Mouse (Mus musculus) neural tube, embryonic 15.5 days (tissue): ENCODE results near the gene Cenpv. TPM values are rescaled to one million over a fixed set of nuclear protein-coding genes. Genes with fewer than 3 reads are reported as not detected.

ENCODE experiments used
- ATAC-seq: fragments of 200-750 bp; cut with Nextera tagmentation; 2 replicates; pipeline ENCODE4 v1.8.0; 2017; ENCODE audit warnings: mild to moderate bottlenecking, moderate TSS enrichment, moderate library complexity; ENCODE audit not compliant: low FRiP score
- H3K27ac ChIP-seq: fragments of 300-500 bp; sonication (generic); replicated peaks from 2 replicates; pipeline ENCODE4 v1.5.1; 2015; ENCODE audit warnings: mild to moderate bottlenecking, inconsistent platforms
- H3K27me3 ChIP-seq: fragments of 300-500 bp; sonication (generic); replicated peaks from 2 replicates; pipeline ENCODE4 v1.6.1; 2015; ENCODE audit warnings: inconsistent platforms
- H3K36me3 ChIP-seq: fragments of 300-500 bp; sonication (generic); 2 replicates; pipeline ENCODE4 v1.6.1; 2015; ENCODE audit warnings: inconsistent platforms
- H3K4me1 ChIP-seq: fragments of 300-500 bp; sonication (generic); 2 replicates; pipeline ENCODE4 v1.6.1; 2015; ENCODE audit warnings: inconsistent platforms
- H3K4me2 ChIP-seq: fragments of 300-500 bp; sonication (generic); 2 replicates; pipeline ENCODE4 v1.6.1; 2015; ENCODE audit warnings: inconsistent platforms, mild to moderate bottlenecking, moderate library complexity
- H3K4me3 ChIP-seq: fragments of 300-500 bp; sonication (generic); replicated peaks from 2 replicates; pipeline ENCODE4 v1.5.1; 2015; ENCODE audit warnings: mild to moderate bottlenecking, inconsistent platforms
- H3K9ac ChIP-seq: fragments of 300-500 bp; sonication (generic); replicated peaks from 2 replicates; pipeline ENCODE4 v1.6.1; 2015; ENCODE audit warnings: mild to moderate bottlenecking, inconsistent platforms
- H3K9me3 ChIP-seq: fragments of 300-500 bp; sonication (generic); replicated peaks from 2 replicates; pipeline ENCODE4 v1.6.1; 2016; ENCODE audit warnings: inconsistent platforms
- WGBS: fragments of 180-500 bp; shearing (Covaris S2); methylation state at CpG from one replicate; pipeline ENCODE4 v1.1.7; 2015; ENCODE audit warnings: mixed read lengths; 5-methylcytosine and 5-hydroxymethylcytosine counted together
- polyA plus RNA-seq: library from polyadenylated mRNA; unstranded; fragments of >200 nt; fragmentation: Nextera tagmentation; extraction: Ambion mirVana; gene quantifications from 2 replicates; pipeline ENCODE4 v1.2.1, GENCODE M21; 2015

Gene Cenpv
- polyA plus RNA-seq, 1 experiment from 2014 or later: 51.3 TPM

GRCm38 (mm10) chr11:62553186-62553585 is 14.1 kb upstream of the Cenpv start:
- no peaks in the 10 kb centered on the region for H3K9me3 ChIP-seq
- ATAC-seq: no peak
- H3K4me1 ChIP-seq: peaks cover 39% of the 10 kb centered on the region
- WGBS: 21% methylated on average over 1 of the region's 1 CpGs
- peak overlapping the region; percentile 74 for H3K4me2 ChIP-seq
- H3K27me3 ChIP-seq: no peaks in the 10 kb centered on the region
- peak overlapping the region; percentile 42 for H3K4me3 ChIP-seq
- H3K27ac ChIP-seq: no peak overlapping the region
- peak overlapping the region; percentile 42 for H3K9ac ChIP-seq
- 0 out of 2 replicates have a peak, but pooled peaks cover 7% of the 10 kb centered on the region for H3K36me3 ChIP-seq

GRCm38 (mm10) chr11:62551226-62552119 is 12.4 kb upstream of the Cenpv start:
- peak overlapping the region; percentile 68 for H3K9ac ChIP-seq
- 0 out of 2 replicates have a peak, but pooled peaks cover 7% of the 10 kb centered on the region for H3K36me3 ChIP-seq
- peak; percentile 89 for ATAC-seq
- peak overlapping the region; percentile 71 for H3K4me3 ChIP-seq
- H3K4me1 ChIP-seq: peaks cover 39% of the 10 kb centered on the region
- under 1% methylated on average over 58 of the region's 58 CpGs for WGBS
- no peaks in the 10 kb centered on the region for H3K27me3 ChIP-seq
- no peaks in the 10 kb centered on the region for H3K9me3 ChIP-seq
- H3K4me2 ChIP-seq: peak overlapping the region; percentile 51
- peak overlapping the region; percentile 88 for H3K27ac ChIP-seq

- peak; percentile 98 for ATAC-seq
- Histone ChIP-seq H3K36me3 (0 out of 2 replicates have a peak, but pooled peaks cover 7% of the 10 kb centered on the region), H3K4me2 (peak within 1 kb of the TSS; percentile 74), H3K9me3 (no peaks in the 10 kb centered on the region), H3K4me3 (peak within 1 kb of the TSS; percentile 71), H3K4me1 (peaks cover 39% of the 10 kb centered on the region), H3K9ac (peak within 1 kb of the TSS; percentile 97), H3K27me3 (no peaks in the 10 kb centered on the region), H3K27ac (peak within 1 kb of the TSS; percentile 99)
- WGBS: under 1% methylated on average over 40 of the region's 40 CpGs
Measured at GRCm38 (mm10) chr11:62550727-62551225, 11.7 kb upstream of the Cenpv start, which contains the start of gene Ubb. Gene Ubb (plus strand): TSS chr11:62551171.

GRCm38 (mm10) chr11:62550227-62550685 is 11.2 kb upstream of the Cenpv start:
- Histone ChIP-seq H3K4me3 (peak overlapping the region; percentile 71), H3K9me3 (no peaks in the 10 kb centered on the region), H3K27ac (peak overlapping the region; percentile 99), H3K4me2 (peak overlapping the region; percentile 74), H3K4me1 (peaks cover 35% of the 10 kb centered on the region), H3K27me3 (no peaks in the 10 kb centered on the region), H3K9ac (peak overlapping the region; percentile 97), H3K36me3 (0 out of 2 replicates have a peak, but pooled peaks cover 7% of the 10 kb centered on the region)
- no peak; the same call in 1 of the 2 replicates for ATAC-seq
- WGBS: under 1% methylated on average over 11 of the region's 11 CpGs

- ATAC-seq: no peak
- peak overlapping the region; percentile 97 for H3K9ac ChIP-seq
- H3K36me3 ChIP-seq: 0 out of 2 replicates have a peak, but pooled peaks cover 4% of the 10 kb centered on the region
- peak overlapping the region; percentile 99 for H3K27ac ChIP-seq
- peak overlapping the region; percentile 71 for H3K4me3 ChIP-seq
- peaks cover 31% of the 10 kb centered on the region for H3K4me1 ChIP-seq
- peak overlapping the region; percentile 74 for H3K4me2 ChIP-seq
- no peaks in the 10 kb centered on the region for H3K9me3 ChIP-seq
- 12% methylated on average over 5 of the region's 5 CpGs for WGBS
- no peaks in the 10 kb centered on the region for H3K27me3 ChIP-seq
Measured at GRCm38 (mm10) chr11:62549782-62550181, 10.7 kb upstream of the Cenpv start.

- Histone ChIP-seq H3K4me3 (no peak overlapping the region), H3K9me3 (no peaks in the 10 kb centered on the region), H3K4me1 (peaks cover 6% of the 10 kb centered on the region), H3K27ac (no peak overlapping the region), H3K9ac (no peak overlapping the region), H3K27me3 (no peaks in the 10 kb centered on the region), H3K36me3 (no peaks in the 10 kb centered on the region), H3K4me2 (no peak overlapping the region)
- 96% methylated on average over 3 of the region's 3 CpGs for WGBS
- no peak for ATAC-seq
Measured at GRCm38 (mm10) chr11:62543991-62544390, 4.9 kb upstream of the Cenpv start.

GRCm38 (mm10) chr11:62541581-62541980 is 2.5 kb upstream of the Cenpv start:
- Histone ChIP-seq H3K4me1 (peaks cover 20% of the 10 kb centered on the region), H3K4me3 (no peak overlapping the region), H3K27ac (no peak overlapping the region), H3K36me3 (no peaks in the 10 kb centered on the region), H3K9ac (no peak overlapping the region), H3K4me2 (no peak overlapping the region), H3K27me3 (no peaks in the 10 kb centered on the region), H3K9me3 (no peaks in the 10 kb centered on the region)
- 90% methylated on average over 8 of the region's 8 CpGs for WGBS
- no peak for ATAC-seq

GRCm38 (mm10) chr11:62540969-62541368 is 1.9 kb upstream of the Cenpv start:
- Histone ChIP-seq H3K4me2 (no peak overlapping the region), H3K27me3 (no peaks in the 10 kb centered on the region), H3K36me3 (no peaks in the 10 kb centered on the region), H3K4me3 (no peak overlapping the region), H3K27ac (no peak overlapping the region), H3K9me3 (no peaks in the 10 kb centered on the region), H3K4me1 (peaks cover 20% of the 10 kb centered on the region), H3K9ac (no peak overlapping the region)
- ATAC-seq: no peak
- WGBS: 64% methylated on average over 2 of the region's 2 CpGs

- H3K4me1 ChIP-seq: peaks cover 20% of the 10 kb centered on the region
- no peak overlapping the region for H3K4me2 ChIP-seq
- no peak overlapping the region for H3K9ac ChIP-seq
- no peaks in the 10 kb centered on the region for H3K27me3 ChIP-seq
- 88% methylated on average over 7 of the region's 7 CpGs for WGBS
- no peak overlapping the region for H3K4me3 ChIP-seq
- no peak overlapping the region for H3K27ac ChIP-seq
- no peaks in the 10 kb centered on the region for H3K9me3 ChIP-seq
- no peaks in the 10 kb centered on the region for H3K36me3 ChIP-seq
- no peak for ATAC-seq
Measured at GRCm38 (mm10) chr11:62540167-62540566, 1.1 kb upstream of the Cenpv start.

GRCm38 (mm10) chr11:62538321-62539088 is 556 bp downstream of the Cenpv start:
- under 1% methylated on average over 52 of the region's 73 CpGs for WGBS
- Histone ChIP-seq H3K27me3 (no peaks in the 10 kb centered on the region), H3K4me3 (peak overlapping the region; percentile 81), H3K27ac (peak overlapping the region; percentile 84), H3K9me3 (no peaks in the 10 kb centered on the region), H3K36me3 (peaks cover 6% of the 10 kb centered on the region; the same call in 1 of the 2 replicates), H3K4me2 (peak overlapping the region; percentile 73), H3K4me1 (peaks cover 20% of the 10 kb centered on the region), H3K9ac (peak overlapping the region; percentile 86)
- peak; percentile 88 for ATAC-seq

GRCm38 (mm10) chr11:62537590-62537989 is 1.5 kb downstream of the Cenpv start:
- peaks cover 20% of the 10 kb centered on the region for H3K4me1 ChIP-seq
- H3K4me3 ChIP-seq: peak overlapping the region; percentile 30
- H3K9me3 ChIP-seq: no peaks in the 10 kb centered on the region
- H3K4me2 ChIP-seq: peak overlapping the region; percentile 73
- WGBS: 7% methylated on average over 7 of the region's 7 CpGs
- H3K27ac ChIP-seq: 0 out of 2 replicates have a peak overlapping the region, but pooled peaks have one; percentile 39
- peaks cover 10% of the 10 kb centered on the region; the same call in 1 of the 2 replicates for H3K36me3 ChIP-seq
- H3K27me3 ChIP-seq: no peaks in the 10 kb centered on the region
- peak; percentile 49; the same call in 1 of the 2 replicates for ATAC-seq
- no peak overlapping the region for H3K9ac ChIP-seq
